Mouse (Mus musculus) midbrain, embryonic 11.5 days (tissue): Measurements from ENCODE around the gene Eng. TPM values are rescaled to one million over a fixed set of nuclear protein-coding genes. Genes with fewer than 3 reads are reported as not detected.

Experiments
- ATAC-seq: fragments of 200-750 bp; cut with Nextera tagmentation; 2 replicates; pipeline ENCODE4 v1.8.0; 2017; ENCODE audit warnings: moderate TSS enrichment, moderate library complexity; ENCODE audit not compliant: low FRiP score
- DNase-seq: peaks from one replicate; pipeline ENCODE4 v3.0.0; 2015; ENCODE audit warnings: low spot score; ENCODE audit errors: missing footprints
- H3K27ac ChIP-seq: fragments of 300-500 bp; sonication (generic); 2 replicates; pipeline ENCODE4 v1.5.1; 2014; ENCODE audit warnings: low read depth, low read length
- H3K27me3 ChIP-seq: fragments of 300-500 bp; sonication (generic); 2 replicates; pipeline ENCODE4 v1.6.1; 2014; ENCODE audit warnings: mild to moderate bottlenecking, low read length, moderate library complexity, mixed read lengths; ENCODE audit not compliant: control insufficient read depth, insufficient read depth
- H3K36me3 ChIP-seq: fragments of 300-500 bp; sonication (generic); 2 replicates; pipeline ENCODE4 v1.6.1; 2014; ENCODE audit warnings: mild to moderate bottlenecking, low read length, moderate library complexity, mixed read lengths; ENCODE audit not compliant: control insufficient read depth, insufficient read depth
- H3K4me1 ChIP-seq: fragments of 300-500 bp; sonication (generic); 2 replicates; pipeline ENCODE4 v1.6.1; 2014; ENCODE audit warnings: low read length; ENCODE audit not compliant: control insufficient read depth, insufficient read depth
- H3K4me2 ChIP-seq: fragments of 300-500 bp; sonication (generic); 2 replicates; pipeline ENCODE4 v1.6.1; 2014; ENCODE audit warnings: mild to moderate bottlenecking, moderate library complexity
- H3K4me3 ChIP-seq: fragments of 300-500 bp; sonication (generic); 2 replicates; pipeline ENCODE4 v1.5.1; 2014; ENCODE audit warnings: low read depth, low read length
- H3K9ac ChIP-seq: fragments of 300-500 bp; sonication (generic); 2 replicates; pipeline ENCODE4 v1.6.1; 2014; ENCODE audit warnings: low read length
- H3K9me3 ChIP-seq: fragments of 300-500 bp; sonication (generic); 2 replicates; pipeline ENCODE4 v1.6.1; 2016; ENCODE audit warnings: low read length; ENCODE audit not compliant: control insufficient read depth
- WGBS: fragments of 180-500 bp; shearing (Covaris S2); extraction: QIAGEN DNeasy Blood & Tissue Kit; methylation state at CpG from one replicate; pipeline ENCODE4 v1.1.7; 2014; 5-methylcytosine and 5-hydroxymethylcytosine counted together
- polyA plus RNA-seq: library from polyadenylated mRNA; unstranded; fragments of >200 nt; fragmentation: Nextera tagmentation; extraction: Ambion mirVana; gene quantifications from 2 replicates; pipeline ENCODE4 v1.2.1, GENCODE M21; 2014

Gene Eng
- polyA plus RNA-seq = 20.5 and 22.7 TPM in 2 replicates

GRCm38 (mm10) chr2:32646379-32647056 is at the start of gene Eng:
Eng (plus strand) TSS chr2:32646595.
- Histone ChIP-seq H3K4me1 (no peaks in the 10 kb centered on the region), H3K36me3 (no peaks in the 10 kb centered on the region), H3K4me3 (peak within 1 kb of the TSS; percentile 12; the same call in 1 of the 2 replicates), H3K27me3 (no peaks in the 10 kb centered on the region), H3K9me3 (no peaks in the 10 kb centered on the region), H3K4me2 (no peak within 1 kb of the TSS), H3K9ac (peak within 1 kb of the TSS; percentile 31), H3K27ac (no peak within 1 kb of the TSS)
- DNase-seq = no peak
- no peak for ATAC-seq
- 58% methylated on average over 31 of the region's 31 CpGs for WGBS

GRCm38 (mm10) chr2:32596725-32597124 is 49.7 kb upstream of the Eng start:
- Histone ChIP-seq H3K36me3 (no peaks in the 10 kb centered on the region), H3K4me2 (no peak overlapping the region), H3K27ac (no peak overlapping the region), H3K9ac (no peak overlapping the region), H3K27me3 (no peaks in the 10 kb centered on the region), H3K9me3 (no peaks in the 10 kb centered on the region), H3K4me1 (no peaks in the 10 kb centered on the region), H3K4me3 (no peak overlapping the region)
- DNase-seq (no peak), ATAC-seq (no peak)
- 94% methylated on average over 13 of the region's 13 CpGs for WGBS

- WGBS = 84% methylated on average over 5 of the region's 5 CpGs
- Histone ChIP-seq H3K36me3 (no peaks in the 10 kb centered on the region), H3K27me3 (no peaks in the 10 kb centered on the region), H3K27ac (no peak overlapping the region), H3K4me3 (no peak overlapping the region), H3K9me3 (no peaks in the 10 kb centered on the region), H3K4me2 (no peak overlapping the region), H3K4me1 (no peaks in the 10 kb centered on the region), H3K9ac (no peak overlapping the region)
- DNase-seq (no peak), ATAC-seq (no peak)
These were observed 49.1 kb upstream of the Eng start for GRCm38 (mm10) chr2:32597248-32597647.

GRCm38 (mm10) chr2:32597699-32598098 is 48.7 kb upstream of the Eng start:
- H3K9ac ChIP-seq = no peak overlapping the region
- ATAC-seq = no peak
- no peaks in the 10 kb centered on the region for H3K36me3 ChIP-seq
- DNase-seq = no peak
- no peaks in the 10 kb centered on the region for H3K4me1 ChIP-seq
- H3K27ac ChIP-seq = no peak overlapping the region
- no peaks in the 10 kb centered on the region for H3K9me3 ChIP-seq
- H3K4me3 ChIP-seq = no peak overlapping the region
- no peaks in the 10 kb centered on the region for H3K27me3 ChIP-seq
- WGBS = 86% methylated on average over 5 of the region's 5 CpGs
- no peak overlapping the region for H3K4me2 ChIP-seq

GRCm38 (mm10) chr2:32598506-32598905 is 47.9 kb upstream of the Eng start:
- DNase-seq = no peak
- WGBS = 91% methylated on average over 8 of the region's 8 CpGs
- H3K4me3 ChIP-seq = no peak overlapping the region
- H3K36me3 ChIP-seq = no peaks in the 10 kb centered on the region
- H3K9me3 ChIP-seq = no peaks in the 10 kb centered on the region
- H3K4me2 ChIP-seq = no peak overlapping the region
- no peak for ATAC-seq
- no peaks in the 10 kb centered on the region for H3K4me1 ChIP-seq
- H3K27me3 ChIP-seq = no peaks in the 10 kb centered on the region
- H3K27ac ChIP-seq = no peak overlapping the region
- H3K9ac ChIP-seq = no peak overlapping the region

- no peaks in the 10 kb centered on the region for H3K4me1 ChIP-seq
- no peaks in the 10 kb centered on the region for H3K9me3 ChIP-seq
- no peak within 1 kb of the TSS for H3K4me2 ChIP-seq
- no peak within 1 kb of the TSS for H3K4me3 ChIP-seq
- no peak within 1 kb of the TSS for H3K9ac ChIP-seq
- DNase-seq = no peak
- no peaks in the 10 kb centered on the region for H3K27me3 ChIP-seq
- no peaks in the 10 kb centered on the region for H3K36me3 ChIP-seq
- no peak for ATAC-seq
- no peak within 1 kb of the TSS for H3K27ac ChIP-seq
- 83% methylated on average over 3 of the region's 3 CpGs for WGBS
These were observed 47.0 kb upstream of the Eng start, which contains the start of gene St6galnac6 for GRCm38 (mm10) chr2:32599409-32599808. St6galnac6 (plus strand) TSS chr2:32599709.

GRCm38 (mm10) chr2:32601417-32602065 is 44.9 kb upstream of the Eng start:
- no peak overlapping the region for H3K4me3 ChIP-seq

GRCm38 (mm10) chr2:32602600-32603054 is 43.8 kb upstream of the Eng start:
- ATAC-seq = 0 out of 2 replicates have a peak, but pooled peaks have one; percentile 33

More at GRCm38 (mm10) chr2:32601417-32602065, 44.9 kb upstream of the Eng start:
- Histone ChIP-seq H3K9me3 (no peaks in the 10 kb centered on the region), H3K27ac (no peak overlapping the region), H3K4me1 (no peaks in the 10 kb centered on the region), H3K27me3 (no peaks in the 10 kb centered on the region), H3K9ac (no peak overlapping the region), H3K4me2 (no peak overlapping the region), H3K36me3 (no peaks in the 10 kb centered on the region)
- ATAC-seq = peak; percentile 60; the same call in 1 of the 2 replicates
- 44% methylated on average over 8 of the region's 8 CpGs for WGBS
- no peak for DNase-seq

GRCm38 (mm10) chr2:32604631-32605030 is 41.8 kb upstream of the Eng start:
- Histone ChIP-seq H3K27ac (no peak overlapping the region), H3K9ac (no peak overlapping the region), H3K4me2 (no peak overlapping the region), H3K4me1 (peaks cover 17% of the 10 kb centered on the region), H3K27me3 (no peaks in the 10 kb centered on the region; the same call in 1 of the 2 replicates), H3K4me3 (no peak overlapping the region), H3K9me3 (no peaks in the 10 kb centered on the region), H3K36me3 (no peaks in the 10 kb centered on the region)
- ATAC-seq (no peak), DNase-seq (no peak)
- 42% methylated on average over 10 of the region's 10 CpGs for WGBS

More at GRCm38 (mm10) chr2:32602600-32603054, 43.8 kb upstream of the Eng start:
- Histone ChIP-seq H3K4me1 (peaks cover 7% of the 10 kb centered on the region), H3K36me3 (no peaks in the 10 kb centered on the region), H3K4me3 (peak overlapping the region; percentile 17), H3K9me3 (no peaks in the 10 kb centered on the region), H3K4me2 (peak overlapping the region; percentile 31), H3K9ac (0 out of 2 replicates have a peak overlapping the region, but pooled peaks have one; percentile 6), H3K27me3 (no peaks in the 10 kb centered on the region; the same call in 1 of the 2 replicates), H3K27ac (no peak overlapping the region)
- WGBS = 0% methylated on average over 11 of the region's 11 CpGs
- peak; percentile 99 for DNase-seq
